In genomic region chr5:66866019-66866418, GRCm38 (mm10) we compare ENCODE assay signal across 7 mouse cellular contexts.
DNase-seq lines count a peak whose midpoint lies in the region; ATAC-seq and TF ChIP-seq lines count a peak whose summit lies in the region.

No protein-coding gene starts in this region.

- no peak for TF ChIP-seq EP300 in lung, postnatal 0 days (IDR thresholded peaks at IDR 0.05)

- peak; percentile 60 for DNase-seq in lung, embryonic 14.5 days
- no peak for DNase-seq in lung, postnatal 0 days (ENCODE audit: low spot score)
- DNase-seq in cerebellum, adult 9-10 months = peak; percentile 50
- peak; percentile 65 for DNase-seq in lung, postnatal 36 days
- DNase-seq in liver, embryonic 11.5 days (ENCODE audit: low spot score) = no peak
- DNase-seq in urinary bladder, adult 2 months (ENCODE audit: low spot score) = no peak

- H3K4me1 ChIP-seq in lung, embryonic 14.5 days (ENCODE audit: insufficient read depth) = peaks cover 15% of the 10 kb centered on the region
- peaks cover 7% of the 10 kb centered on the region; the same call in 1 of the 2 replicates for H3K4me1 ChIP-seq in lung, postnatal 0 days (ENCODE audit: insufficient read depth, low read depth, low read length)
- peaks cover 16% of the 10 kb centered on the region for H3K4me1 ChIP-seq in hindbrain, embryonic 16.5 days (ENCODE audit: control insufficient read depth, insufficient read depth, low read depth, low read length)
- H3K4me1 ChIP-seq in liver, embryonic 11.5 days (replicated peaks; ENCODE audit: control insufficient read depth, insufficient read depth, low read length) = peaks cover 6% of the 10 kb centered on the region; the same call in 1 of the 2 replicates

- no peak for TF ChIP-seq CTCF in lung, embryonic 14.5 days (IDR thresholded peaks at IDR 0.05; ENCODE audit: low read depth)
- no peak for TF ChIP-seq CTCF in lung, postnatal 0 days (IDR thresholded peaks at IDR 0.05)

- no peak overlapping the region for H3K4me2 ChIP-seq in lung, embryonic 14.5 days
- no peak overlapping the region for H3K4me2 ChIP-seq in lung, postnatal 0 days (replicated peaks; ENCODE audit: low read depth, low read length)
- no peak overlapping the region for H3K4me2 ChIP-seq in hindbrain, embryonic 16.5 days (ENCODE audit: low read length)
- H3K4me2 ChIP-seq in liver, embryonic 11.5 days = no peak overlapping the region

- no peak for ATAC-seq in lung, embryonic 14.5 days (ENCODE audit: insufficient read depth)
- ATAC-seq in lung, postnatal 0 days = no peak
- ATAC-seq in hindbrain, embryonic 16.5 days = peak; percentile 65
- no peak for ATAC-seq in liver, embryonic 11.5 days (replicated peaks; ENCODE audit: low FRiP score)

- H3K4me3 ChIP-seq in lung, embryonic 14.5 days (ENCODE audit: low read depth, low read length) = no peak overlapping the region
- H3K4me3 ChIP-seq in lung, postnatal 0 days (ENCODE audit: low read depth, low read length) = no peak overlapping the region
- no peak overlapping the region for H3K4me3 ChIP-seq in hindbrain, embryonic 16.5 days (ENCODE audit: low read length)
- no peak overlapping the region for H3K4me3 ChIP-seq in liver, embryonic 11.5 days (ENCODE audit: low read depth, low read length)

- H3K27ac ChIP-seq in lung, embryonic 14.5 days (ENCODE audit: low read depth) = no peak overlapping the region
- no peak overlapping the region for H3K27ac ChIP-seq in lung, postnatal 0 days (ENCODE audit: low read length)
- no peak overlapping the region for H3K27ac ChIP-seq in hindbrain, embryonic 16.5 days (ENCODE audit: low read depth, low read length)
- no peak overlapping the region for H3K27ac ChIP-seq in liver, embryonic 11.5 days (ENCODE audit: low read depth, low read length)

- H3K9ac ChIP-seq in lung, embryonic 14.5 days = no peak overlapping the region
- H3K9ac ChIP-seq in lung, postnatal 0 days (replicated peaks; ENCODE audit: low read depth) = no peak overlapping the region
- no peak overlapping the region for H3K9ac ChIP-seq in hindbrain, embryonic 16.5 days (ENCODE audit: low read depth, low read length)
- H3K9ac ChIP-seq in liver, embryonic 11.5 days (ENCODE audit: low read depth, low read length) = no peak overlapping the region

- no peaks in the 10 kb centered on the region for H3K9me3 ChIP-seq in lung, embryonic 14.5 days (ENCODE audit: low read depth, low read length)
- H3K9me3 ChIP-seq in lung, postnatal 0 days (ENCODE audit: low read length) = no peaks in the 10 kb centered on the region
- H3K9me3 ChIP-seq in hindbrain, embryonic 16.5 days (ENCODE audit: control insufficient read depth, low read length) = no peaks in the 10 kb centered on the region
- H3K9me3 ChIP-seq in liver, embryonic 11.5 days (ENCODE audit: control insufficient read depth, low read length) = no peaks in the 10 kb centered on the region

- 59% methylated on average over 8 of the region's 8 CpGs for WGBS in lung, embryonic 14.5 days
- 46% methylated on average over 8 of the region's 8 CpGs for WGBS in lung, postnatal 0 days
- WGBS in hindbrain, embryonic 16.5 days = 38% methylated on average over 8 of the region's 8 CpGs
- 73% methylated on average over 8 of the region's 8 CpGs for WGBS in liver, embryonic 11.5 days

- no peaks in the 10 kb centered on the region for H3K27me3 ChIP-seq in lung, embryonic 14.5 days (ENCODE audit: insufficient read depth, low read length)
- no peaks in the 10 kb centered on the region for H3K27me3 ChIP-seq in lung, postnatal 0 days (replicated peaks; ENCODE audit: insufficient read depth, low read length)
- H3K27me3 ChIP-seq in hindbrain, embryonic 16.5 days (replicated peaks; ENCODE audit: control insufficient read depth, insufficient read depth, low read length) = no peaks in the 10 kb centered on the region
- no peaks in the 10 kb centered on the region for H3K27me3 ChIP-seq in liver, embryonic 11.5 days (replicated peaks; ENCODE audit: control insufficient read depth, insufficient read depth, low read length)

- no peaks in the 10 kb centered on the region for H3K36me3 ChIP-seq in lung, embryonic 14.5 days (ENCODE audit: insufficient read depth)
- no peaks in the 10 kb centered on the region for H3K36me3 ChIP-seq in lung, postnatal 0 days (ENCODE audit: insufficient read depth, low read length)
- H3K36me3 ChIP-seq in hindbrain, embryonic 16.5 days (ENCODE audit: control insufficient read depth, insufficient read depth, low read length) = no peaks in the 10 kb centered on the region
- H3K36me3 ChIP-seq in liver, embryonic 11.5 days (ENCODE audit: control insufficient read depth, insufficient read depth, low read length) = no peaks in the 10 kb centered on the region

Comparison
In these comparisons a context has a peak if more than half of its experiments do, and no peak if none do; other contexts are left out.
1. DNase-seq: peak in lung, embryonic 14.5 days (single experiment), cerebellum, adult 9-10 months (single experiment) and lung, postnatal 36 days (single experiment); none in lung, postnatal 0 days (single experiment), liver, embryonic 11.5 days (single experiment) and urinary bladder, adult 2 months (single experiment).